Mouse (Mus musculus) embryo, embryonic 11 days (tissue): ENCODE data around the gene Ikzf4.

Source experiments
- DNase-seq: peaks from one replicate; pipeline ENCODE4 v3.0.0-alpha.2; 2015

The Ikzf4 gene

GRCm38 (mm10) chr10:128645111-128646011 lies at the start of gene Ikzf4:
Gene Ikzf4, minus strand, starts transcription at chr10:128645991.
- DNase-seq, result peak; percentile 68

- no peak for DNase-seq
Observed at GRCm38 (mm10) chr10:128695411-128695991, 49.7 kb upstream of the Ikzf4 start.

- DNase-seq, result peak; percentile 73
Observed at GRCm38 (mm10) chr10:128674469-128675008, 28.7 kb upstream of the Ikzf4 start.

GRCm38 (mm10) chr10:128673763-128674468 lies 28.1 kb upstream of the Ikzf4 start, which contains the start of gene Suox:
Gene Suox, minus strand, starts transcription at chr10:128674073.
- peak; percentile 93 for DNase-seq

GRCm38 (mm10) chr10:128671148-128671547 lies 25.4 kb upstream of the Ikzf4 start:
- DNase-seq, result no peak

- peak; percentile 76 for DNase-seq
Observed at GRCm38 (mm10) chr10:128668790-128669672, 23.2 kb upstream of the Ikzf4 start.

GRCm38 (mm10) chr10:128665806-128666205 lies 20.0 kb upstream of the Ikzf4 start:
- DNase-seq, result no peak

- no peak for DNase-seq
Observed at GRCm38 (mm10) chr10:128665307-128665706, 19.5 kb upstream of the Ikzf4 start.

GRCm38 (mm10) chr10:128664808-128665207 lies 19.0 kb upstream of the Ikzf4 start:
- no peak for DNase-seq

- DNase-seq, result no peak
Observed at GRCm38 (mm10) chr10:128663441-128664220, 17.8 kb upstream of the Ikzf4 start.

- DNase-seq, result no peak
Observed at GRCm38 (mm10) chr10:128662465-128662864, 16.7 kb upstream of the Ikzf4 start.

- DNase-seq, result no peak
Observed at GRCm38 (mm10) chr10:128659490-128659889, 13.7 kb upstream of the Ikzf4 start.

- no peak for DNase-seq
Observed at GRCm38 (mm10) chr10:128657844-128658243, 12.1 kb upstream of the Ikzf4 start.

- DNase-seq, result no peak
Observed at GRCm38 (mm10) chr10:128656731-128657130, 10.9 kb upstream of the Ikzf4 start.

- no peak for DNase-seq
Observed at GRCm38 (mm10) chr10:128655254-128655653, 9.5 kb upstream of the Ikzf4 start.

GRCm38 (mm10) chr10:128653866-128654265 lies 8.1 kb upstream of the Ikzf4 start:
- DNase-seq, result no peak

GRCm38 (mm10) chr10:128646139-128647089 lies 623 bp upstream of the Ikzf4 start:
- DNase-seq, result peak; percentile 68

GRCm38 (mm10) chr10:128642749-128643148 lies 3.0 kb downstream of the Ikzf4 start:
- DNase-seq, result no peak

GRCm38 (mm10) chr10:128641871-128642270 lies 3.9 kb downstream of the Ikzf4 start:
- DNase-seq, result no peak

- no peak for DNase-seq
Observed at GRCm38 (mm10) chr10:128640891-128641290, 4.9 kb downstream of the Ikzf4 start.
